Mouse (Mus musculus) left cerebral cortex, adult 2 months (tissue): ENCODE measurements around the gene Rab4a. TPM values are rescaled to one million over a fixed set of nuclear protein-coding genes. Genes with fewer than 3 reads are reported as not detected.

Source experiments
- DNase-seq, 2 experiments: peaks; one replicate each; pipeline ENCODE4 v3.0.0; 2021 to 2022; ENCODE audit warnings: low spot score in 2 of 2, mixed read lengths in 1 of 2; ENCODE audit errors: extremely low spot score in 1 of 2
- H3K27ac ChIP-seq: fragments of 200-600 bp; 2 replicates; pipeline ENCODE4 v1.8.1; 2022
- H3K4me3 ChIP-seq: fragments of 200-600 bp; 2 replicates; pipeline ENCODE4 v1.8.1; 2022
- CTCF ChIP-seq: fragments of 200-600 bp; IDR thresholded peaks from 2 replicates; pipeline ENCODE4 v1.8.1; 2022; ENCODE audit warnings: antibody characterized with exemption, mild to moderate bottlenecking, moderate library complexity
- intact Hi-C: fragments of 180-260 bp; cut with DNase I; formaldehyde crosslinking; loops from one replicate; pipeline ENCODE4 v1.15.1; 2025
- total RNA-seq, 2 experiments: library from RNA; stranded (reverse); gene quantifications; 2 replicates each; pipeline ENCODE4 v1.2.3; 2021

Gene Rab4a
- total RNA-seq, 2 experiments from 2014 or later, result 39.8 to 48.9 TPM

DNA sequence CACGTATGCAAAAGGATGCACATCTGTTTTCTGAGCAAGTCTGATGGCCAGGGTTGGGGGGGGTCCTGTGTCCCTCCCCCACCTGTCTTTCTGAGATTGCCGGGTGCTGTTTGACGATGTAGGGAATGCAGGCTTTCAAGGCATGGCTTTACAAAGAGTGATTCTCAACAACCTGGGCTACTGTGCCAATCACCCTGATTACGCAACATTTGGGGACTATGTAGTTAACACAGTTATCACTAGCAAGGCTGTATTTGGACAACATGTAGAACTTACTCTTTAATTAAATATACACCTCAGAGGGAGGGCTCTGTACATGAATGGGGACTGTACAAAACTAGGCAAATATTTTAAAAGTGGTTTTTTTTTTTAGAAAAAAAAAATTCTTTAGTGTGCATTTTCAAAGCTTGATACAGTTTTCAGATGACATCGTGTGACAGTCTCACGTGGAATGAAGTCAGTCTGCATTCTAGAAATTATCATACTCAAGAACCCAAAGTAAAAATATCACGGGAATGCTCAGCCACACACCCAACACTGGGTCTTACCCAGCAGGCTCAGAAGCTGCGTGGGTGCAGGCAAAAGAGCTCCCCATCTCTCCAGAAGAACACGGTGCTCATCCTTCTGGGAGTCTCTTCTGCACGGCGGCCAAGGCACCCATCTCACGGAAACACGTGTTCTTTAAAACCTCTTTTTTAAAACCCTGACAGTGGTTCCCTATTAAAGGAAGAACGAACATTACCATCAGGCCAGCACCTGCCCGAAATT, 35.0 kb downstream of the Rab4a start:
- intact Hi-C loops, result loop anchor here (2.0 kb wide), 2 partner anchors 18 to 40 kb away; no protein-coding TSS in a partner anchor

DNA sequence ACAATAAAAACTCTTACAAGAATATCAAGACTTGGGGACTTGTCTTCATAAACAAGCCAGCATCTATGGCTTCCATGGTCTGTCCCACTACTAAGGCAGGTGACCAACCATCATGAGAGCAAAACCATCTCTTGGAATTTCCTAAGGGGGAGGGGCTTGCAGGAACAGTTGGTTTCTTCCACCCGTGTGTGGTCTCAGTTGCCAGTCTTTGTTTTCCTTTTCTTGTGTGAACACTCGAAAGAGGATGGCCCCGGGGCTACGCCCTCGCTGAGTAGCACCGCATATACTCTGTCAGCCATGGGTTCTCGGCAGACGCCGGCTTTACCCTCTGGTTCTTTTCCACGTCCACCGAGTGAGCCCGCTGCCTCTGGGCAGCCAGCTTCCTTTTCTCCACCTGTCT, 36.3 kb downstream of the Rab4a start:
- Histone ChIP-seq H3K27ac (peak overlapping the region; percentile 73), H3K4me3 (no peak overlapping the region)
- intact Hi-C loops, result no loop called here
- DNase-seq, result no peak
- TF ChIP-seq CTCF, result no peak

More for the DNA sequence above, 35.0 kb downstream of the Rab4a start:
- peak; percentile 67 to 72 for DNase-seq
- Histone ChIP-seq H3K4me3 (no peak overlapping the region), H3K27ac (peak overlapping the region; percentile 73)
- TF ChIP-seq CTCF, result no peak

DNA sequence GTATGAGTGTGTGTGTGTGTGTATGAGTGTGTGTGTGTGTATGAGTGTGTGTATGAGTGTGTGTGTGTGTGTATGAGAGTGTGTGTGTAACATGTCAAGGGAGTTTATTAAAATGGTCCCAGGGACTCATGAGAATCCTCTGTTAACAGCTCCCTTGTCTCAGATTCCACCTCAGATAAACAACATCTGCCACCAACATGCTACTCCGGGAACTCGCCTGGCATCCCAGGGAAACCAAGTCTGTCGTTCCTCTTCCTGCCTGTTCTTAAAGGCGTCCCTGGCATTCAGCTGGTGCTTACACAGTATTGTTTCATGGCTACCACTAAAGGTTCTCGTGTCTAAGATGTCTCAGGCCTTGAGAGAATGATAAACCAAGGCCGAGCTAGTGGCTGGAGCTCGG, 38.6 kb downstream of the Rab4a start:
- Histone ChIP-seq H3K4me3 (no peak overlapping the region), H3K27ac (peak overlapping the region; percentile 26; the same call in 1 of the 2 replicates)
- DNase-seq, result no peak
- intact Hi-C loops, result no loop called here
- TF ChIP-seq CTCF, result no peak

DNA sequence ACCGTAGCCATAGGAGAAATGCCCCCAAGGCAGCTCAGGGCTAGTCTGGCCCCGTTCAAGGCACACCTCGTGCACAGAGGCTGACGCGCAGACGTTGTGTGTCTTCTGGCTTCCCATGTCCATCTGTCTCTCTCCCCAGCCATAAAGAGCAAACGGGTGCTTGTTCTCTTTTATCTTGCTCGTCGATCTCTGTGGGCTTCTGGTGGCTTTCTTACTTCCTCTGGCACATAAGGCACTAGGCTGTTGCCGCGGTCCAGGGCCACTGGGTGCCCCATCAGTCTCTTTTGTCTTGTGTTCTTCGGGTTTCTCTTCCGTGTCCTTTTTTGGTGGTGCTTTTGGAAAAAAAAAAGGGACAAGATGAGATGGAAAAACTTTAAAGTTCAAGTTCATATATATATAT, 39.3 kb downstream of the Rab4a start:
- Histone ChIP-seq H3K27ac (peak overlapping the region; percentile 26), H3K4me3 (no peak overlapping the region)
- DNase-seq, result no peak
- TF ChIP-seq CTCF, result no peak
- intact Hi-C loops, result no loop called here

DNA sequence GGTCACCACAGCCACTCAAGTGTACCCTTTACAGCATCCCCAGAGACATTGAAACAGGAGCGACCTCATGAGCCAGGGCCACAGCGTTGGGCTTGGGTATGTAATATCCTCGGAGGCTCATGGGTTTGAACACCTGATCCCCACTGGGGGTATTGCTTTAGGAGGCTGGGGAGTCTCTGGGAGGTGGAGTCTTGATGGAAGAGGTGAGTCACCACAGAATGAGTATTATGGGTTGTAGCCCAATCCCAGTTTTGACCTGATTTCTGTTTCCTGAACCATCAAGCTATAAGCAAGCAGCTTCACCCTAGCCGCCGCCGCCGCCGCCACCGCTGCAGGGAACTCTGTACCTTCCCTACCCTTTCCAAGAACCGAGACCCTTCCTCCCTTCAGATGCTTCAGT, 40.2 kb downstream of the Rab4a start:
- DNase-seq, result no peak
- Histone ChIP-seq H3K4me3 (no peak overlapping the region), H3K27ac (peak overlapping the region; percentile 70)
- TF ChIP-seq CTCF, result no peak
- intact Hi-C loops, result loop anchor here (2.0 kb wide), 1 partner anchor 39 kb away; no protein-coding TSS in a partner anchor

DNA sequence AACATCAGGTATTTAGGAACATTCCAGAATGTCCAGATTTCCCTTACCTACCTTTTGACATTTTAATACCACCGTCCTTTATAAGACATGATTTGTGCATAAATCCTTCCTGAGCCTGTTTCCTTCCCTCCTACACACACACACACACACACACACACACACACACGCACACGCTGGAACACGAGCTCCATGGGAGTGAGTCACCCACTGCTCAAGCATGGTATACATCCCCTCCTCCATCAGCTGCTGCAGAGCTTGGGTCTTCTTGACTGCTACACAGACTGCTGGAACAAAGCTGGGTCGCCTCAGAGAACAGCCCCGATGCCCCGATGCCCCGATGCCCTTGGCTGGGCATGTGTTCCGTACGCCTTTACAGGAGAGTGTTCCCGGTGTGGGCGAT, 40.7 kb downstream of the Rab4a start:
- no peak for TF ChIP-seq CTCF
- H3K4me3 ChIP-seq, result no peak overlapping the region
- peak; percentile 53 to 65 for DNase-seq
- intact Hi-C loops, result loop anchor here (2.0 kb wide), 1 partner anchor 38 kb away; no protein-coding TSS in a partner anchor
- H3K27ac ChIP-seq, result peak overlapping the region; percentile 70

DNA sequence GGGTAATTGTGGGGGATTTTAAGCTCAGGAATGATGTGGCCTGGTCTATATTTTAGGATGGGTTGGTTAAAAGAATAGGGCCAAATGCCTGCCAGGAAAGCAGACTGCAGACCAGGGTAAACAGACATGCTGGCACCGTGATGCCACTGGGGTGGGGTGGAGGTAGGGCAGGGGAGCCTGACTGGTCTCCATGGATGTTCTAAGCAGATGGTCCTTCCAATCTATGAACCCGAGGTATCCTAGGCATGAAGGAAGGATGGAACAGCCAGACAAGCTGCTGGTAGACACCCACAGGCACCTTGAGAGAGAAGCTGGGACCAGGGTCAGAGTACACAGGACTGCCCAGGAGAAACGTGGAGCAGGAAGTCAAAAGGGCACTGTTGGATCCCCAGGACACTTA, 41.8 kb downstream of the Rab4a start:
- DNase-seq, result no peak
- H3K27ac ChIP-seq, result peak overlapping the region; percentile 61
- intact Hi-C loops, result loop anchor here (2.0 kb wide), 1 partner anchor 37 kb away; no protein-coding TSS in a partner anchor
- H3K4me3 ChIP-seq, result no peak overlapping the region
- no peak for TF ChIP-seq CTCF

DNA sequence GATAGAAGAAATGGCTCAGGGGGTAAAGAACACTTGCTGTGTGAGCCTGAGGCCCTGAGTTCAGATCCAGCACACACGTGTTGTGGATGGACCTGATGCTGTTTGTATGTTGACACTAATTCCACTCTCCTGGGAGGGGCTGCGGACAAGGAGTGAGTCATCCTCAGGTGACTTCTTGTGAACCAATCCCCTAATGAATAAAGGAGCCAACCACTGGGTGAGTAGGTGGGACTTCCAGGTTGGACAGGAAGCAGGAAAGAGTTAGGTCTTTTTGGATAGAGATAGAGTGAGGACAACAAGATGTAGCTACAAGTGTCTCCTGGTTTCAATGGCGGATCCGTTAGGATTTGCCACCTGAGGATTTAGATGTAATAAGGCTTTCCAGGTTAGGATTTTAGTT, 43.6 kb downstream of the Rab4a start:
- no peak overlapping the region for H3K4me3 ChIP-seq
- DNase-seq, result no peak
- H3K27ac ChIP-seq, result no peak overlapping the region; the same call in 1 of the 2 replicates
- intact Hi-C loops, result no loop called here
- TF ChIP-seq CTCF, result no peak

DNA sequence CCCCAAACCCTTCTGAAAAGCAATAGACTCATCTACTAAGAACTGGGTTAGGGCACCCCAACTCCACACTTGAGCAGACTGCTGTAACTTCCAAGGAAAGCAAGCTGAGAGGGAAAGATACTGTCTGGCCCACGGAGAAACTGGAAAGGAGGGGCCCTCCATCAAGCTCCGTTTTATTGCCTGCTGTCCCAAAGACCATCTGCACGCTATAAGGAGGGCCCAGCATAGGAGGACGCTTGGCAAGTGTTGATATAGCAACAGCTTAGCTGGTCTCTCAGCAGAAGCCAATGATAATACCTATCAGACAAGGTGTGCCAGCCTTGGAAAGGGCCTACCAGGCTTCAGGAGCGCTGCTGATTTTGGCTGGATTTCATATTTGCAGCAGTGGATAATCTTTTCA, 45.8 kb downstream of the Rab4a start:
- intact Hi-C loops, result no loop called here
- DNase-seq, result no peak
- no peak for TF ChIP-seq CTCF
- Histone ChIP-seq H3K4me3 (no peak overlapping the region), H3K27ac (no peak overlapping the region)

DNA sequence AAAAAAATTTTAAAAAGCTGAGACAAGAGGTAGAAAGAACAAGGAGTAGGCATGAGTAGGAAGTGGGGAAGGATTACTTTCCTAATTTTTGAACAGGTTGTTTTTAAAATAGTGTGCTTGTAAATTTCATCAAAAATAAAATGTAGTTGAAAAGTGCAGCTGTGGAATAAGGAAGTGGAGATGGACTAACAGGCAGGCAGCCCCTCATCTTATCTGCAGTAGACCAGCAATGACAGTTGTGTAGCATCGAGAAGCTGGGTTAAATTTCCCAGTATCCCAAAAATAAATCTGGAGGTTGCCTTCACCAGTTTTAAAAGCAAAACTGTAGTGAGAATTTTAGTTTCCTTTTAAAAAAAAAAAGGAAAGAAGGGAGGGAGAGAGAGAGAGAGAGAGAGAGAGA, 48.5 kb downstream of the Rab4a start:
- no peak for TF ChIP-seq CTCF
- DNase-seq, result no peak
- intact Hi-C loops, result loop anchor here (2.0 kb wide), 1 partner anchor 39 kb away; no protein-coding TSS in a partner anchor
- Histone ChIP-seq H3K4me3 (no peak overlapping the region), H3K27ac (no peak overlapping the region)

DNA sequence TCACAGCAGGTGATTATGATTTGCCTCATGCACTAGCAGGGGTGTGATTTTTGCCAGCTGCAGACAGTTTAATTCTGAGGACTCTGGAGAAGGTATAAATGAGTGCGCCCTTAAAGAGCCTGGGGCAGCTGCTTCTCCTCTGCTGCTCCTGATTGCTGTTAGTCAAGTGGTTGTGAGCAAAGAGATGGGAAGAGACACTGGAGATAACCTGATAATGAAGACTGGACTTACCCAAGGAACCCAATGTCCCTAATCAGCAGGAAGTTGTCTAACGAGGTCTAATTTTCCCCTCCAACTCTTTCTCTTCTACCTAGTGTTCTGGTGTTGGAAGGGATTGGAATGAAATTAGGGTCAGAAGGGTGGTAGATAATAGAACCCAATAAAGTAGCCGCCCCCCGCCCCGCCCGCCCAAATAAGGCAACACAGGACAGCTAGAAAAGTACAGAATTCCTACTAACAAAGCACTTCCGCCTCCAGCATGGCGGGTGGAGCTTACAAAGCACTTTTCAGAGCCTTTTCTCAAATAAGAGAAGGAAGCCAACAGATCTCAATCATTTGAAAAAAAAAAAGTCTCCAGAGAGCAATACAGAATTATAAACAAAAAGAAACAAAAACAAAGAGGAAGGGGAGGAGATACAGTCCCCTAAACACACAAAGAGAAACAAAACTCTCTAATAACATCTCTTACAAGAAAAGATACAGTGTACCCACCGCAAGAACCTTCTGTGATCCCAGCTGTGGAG, 49.1 kb downstream of the Rab4a start:
- no peak overlapping the region for H3K4me3 ChIP-seq
- no peak for DNase-seq
- intact Hi-C loops, result loop anchor here (2.0 kb wide), 1 partner anchor 38 kb away; no protein-coding TSS in a partner anchor
- H3K27ac ChIP-seq, result no peak overlapping the region
- TF ChIP-seq CTCF, result no peak

DNA sequence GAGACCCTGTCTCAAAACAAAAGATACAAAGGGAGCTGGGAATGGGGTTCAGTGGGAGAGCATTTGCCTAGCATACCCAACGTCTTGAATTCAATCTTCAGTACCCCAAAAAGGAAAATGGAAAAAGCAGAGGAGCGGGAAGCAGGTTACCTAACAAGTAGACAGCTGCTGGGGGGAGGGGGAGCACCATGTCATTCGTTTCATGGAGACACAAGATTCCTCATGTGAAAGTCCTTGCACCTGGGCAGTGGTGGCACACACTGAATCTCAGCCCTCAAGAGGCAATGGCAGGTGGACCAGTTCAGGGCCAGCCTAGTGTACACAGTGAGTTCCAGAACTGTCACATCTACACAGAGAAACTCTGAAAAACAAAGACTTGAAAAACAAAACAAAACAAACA, 51.6 kb downstream of the Rab4a start:
- intact Hi-C loops, result no loop called here
- H3K4me3 ChIP-seq, result peak overlapping the region; percentile 74
- peak overlapping the region; percentile 97 for H3K27ac ChIP-seq

More for the DNA sequence above, 51.6 kb downstream of the Rab4a start:
- DNase-seq, result no peak
- TF ChIP-seq CTCF, result no peak
